In genomic region chr14:55760156-55760555, GRCm38 (mm10) we compare ENCODE assay signal across 8 mouse cellular contexts. TPM values are rescaled to one million over a fixed set of nuclear protein-coding genes. Genes with fewer than 3 reads are reported as not detected.
DNase-seq lines count a peak whose midpoint lies in the region; ATAC-seq and TF ChIP-seq lines count a peak whose summit lies in the region.
"Not testable (repeated sequence)": the region's sequence is repeated elsewhere in the genome, so short reads cannot be mapped to it uniquely, and the experiment has no call there.

No protein-coding gene starts in this region.

- WGBS in intestine, postnatal 0 days = under 1% methylated on average over 5 of the region's 6 CpGs
- 3% methylated on average over 6 of the region's 6 CpGs for WGBS in midbrain, embryonic 11.5 days

- not testable (repeated sequence) for H3K4me1 ChIP-seq in intestine, postnatal 0 days (replicated peaks; ENCODE audit: control insufficient read depth, insufficient read depth, low read length); midbrain, embryonic 11.5 days (ENCODE audit: control insufficient read depth, insufficient read depth, low read length)

- H3K27me3 ChIP-seq in intestine, postnatal 0 days (replicated peaks; ENCODE audit: control insufficient read depth, insufficient read depth, low read length) = not testable (repeated sequence)
- peaks cover 38% of the 10 kb centered on the region for H3K27me3 ChIP-seq in midbrain, embryonic 11.5 days (ENCODE audit: control insufficient read depth, insufficient read depth, low read length)

- intact Hi-C loops in left cerebral cortex, postnatal 25 days (cut with DNase I) = not testable (repeated sequence)

- H3K36me3 ChIP-seq in intestine, postnatal 0 days (ENCODE audit: control insufficient read depth, insufficient read depth) = peaks cover 15% of the 10 kb centered on the region
- H3K36me3 ChIP-seq in midbrain, embryonic 11.5 days (ENCODE audit: control insufficient read depth, insufficient read depth, low read length) = not testable (repeated sequence)

- ATAC-seq in intestine, postnatal 0 days = not testable (repeated sequence)
- peak; percentile 38; the same call in 1 of the 2 replicates for ATAC-seq in midbrain, embryonic 11.5 days (ENCODE audit: low FRiP score)

- peak overlapping the region; percentile 41; the same call in 1 of the 2 replicates for H3K27ac ChIP-seq in intestine, postnatal 0 days (ENCODE audit: low read depth, low read length)
- H3K27ac ChIP-seq in midbrain, embryonic 11.5 days (ENCODE audit: low read depth, low read length) = not testable (repeated sequence)

- not testable (repeated sequence) for H3K9ac ChIP-seq in intestine, postnatal 0 days (ENCODE audit: low read depth, low read length); midbrain, embryonic 11.5 days (ENCODE audit: low read length)

- TF ChIP-seq CTCF in intestine, postnatal 0 days (IDR thresholded peaks at IDR 0.05; ENCODE audit: low read depth) = peak; percentile 83

- peak overlapping the region; percentile 59 for H3K4me2 ChIP-seq in intestine, postnatal 0 days (replicated peaks; ENCODE audit: low read depth)
- H3K4me2 ChIP-seq in midbrain, embryonic 11.5 days = peak overlapping the region; percentile 15; the same call in 1 of the 2 replicates

- not testable (repeated sequence) for H3K9me3 ChIP-seq in intestine, postnatal 0 days (ENCODE audit: control insufficient read depth); midbrain, embryonic 11.5 days (ENCODE audit: control insufficient read depth, low read length)

- peak overlapping the region; percentile 17; the same call in 1 of the 2 replicates for H3K4me3 ChIP-seq in intestine, postnatal 0 days (ENCODE audit: low read depth, low read length)
- not testable (repeated sequence) for H3K4me3 ChIP-seq in midbrain, embryonic 11.5 days (ENCODE audit: low read depth, low read length)

- peak; percentile 81 for DNase-seq in adrenal gland, adult 2 months
- DNase-seq in embryo, embryonic 9.5 days (ENCODE audit: extremely low spot score) = peak; percentile 85
- DNase-seq in heart, adult 11 months = peak; percentile 97
- peak; percentile 85 to 88 for DNase-seq in left cerebral cortex, postnatal 25 days (ENCODE audit: low spot score in 2 of 2)
- peak; percentile 98 for DNase-seq in midbrain, embryonic 11.5 days (ENCODE audit: low spot score, missing footprints)
- DNase-seq in right cerebral cortex, postnatal 36 days (ENCODE audit: low spot score in 2 of 2) = peak; percentile 69 to 75
- DNase-seq in urinary bladder, postnatal 36 days (ENCODE audit: low spot score in 2 of 2) = peak; percentile 79 to 82

RNA-seq across cellular contexts. Expression of gene Ltb4r2, which starts 1.1 kb away (rescaled TPM):
- under 1 TPM in 1 of 2 experiments, not detected in 1; 0.14 TPM for total RNA-seq in adrenal gland, adult 2 months (2021)
- 0.39 TPM in 1 of 2 replicates, not detected in the other for polyA plus RNA-seq in adrenal gland, adult 2 months (2012; rRNA removed)
- polyA plus RNA-seq in intestine, postnatal 0 days (2015; fragmentation: Nextera tagmentation; extraction: Ambion mirVana) = 6.7 and 9.0 TPM in 2 replicates
- under 1 TPM; 0.25 to 0.32 TPM for total RNA-seq in left cerebral cortex, postnatal 25 days (2021)
- 0.12 and 0.40 TPM in 2 replicates for polyA plus RNA-seq in midbrain, embryonic 11.5 days (2014; fragmentation: Nextera tagmentation; extraction: Ambion mirVana)

RNA-seq across cellular contexts. Expression of gene Cideb, which starts 1.9 kb away (rescaled TPM):
- 1 to 10 TPM; 1.2 to 1.7 TPM for total RNA-seq in adrenal gland, adult 2 months (2021)
- polyA plus RNA-seq in adrenal gland, adult 2 months (2012; rRNA removed) = 0.70 and 0.74 TPM in 2 replicates
- 366 and 385 TPM in 2 replicates for polyA plus RNA-seq in intestine, postnatal 0 days (2015; fragmentation: Nextera tagmentation; extraction: Ambion mirVana)
- 1 to 10 TPM; 1.6 to 2.3 TPM for total RNA-seq in left cerebral cortex, postnatal 25 days (2021)
- polyA plus RNA-seq in midbrain, embryonic 11.5 days (2014; fragmentation: Nextera tagmentation; extraction: Ambion mirVana) = 0.18 and 0.22 TPM in 2 replicates

RNA-seq across cellular contexts. Expression of gene Ltb4r1, which starts 5.6 kb away (rescaled TPM):
- total RNA-seq in adrenal gland, adult 2 months (2021) = under 1 TPM in 1 of 2 experiments, not detected in 1; 0.76 TPM
- 1.4 and 1.7 TPM in 2 replicates for polyA plus RNA-seq in adrenal gland, adult 2 months (2012; rRNA removed)
- 3.8 and 4.1 TPM in 2 replicates for polyA plus RNA-seq in intestine, postnatal 0 days (2015; fragmentation: Nextera tagmentation; extraction: Ambion mirVana)
- total RNA-seq in left cerebral cortex, postnatal 25 days (2021) = under 1 TPM; 0.25 to 0.39 TPM
- not detected in 2 replicates for polyA plus RNA-seq in midbrain, embryonic 11.5 days (2014; fragmentation: Nextera tagmentation; extraction: Ambion mirVana)

RNA-seq across cellular contexts. Expression of gene Nop9, which starts 14.7 kb away (rescaled TPM):
- 10 to 100 TPM; 17.6 to 17.7 TPM for total RNA-seq in adrenal gland, adult 2 months (2021)
- 9.2 and 9.9 TPM in 2 replicates for polyA plus RNA-seq in adrenal gland, adult 2 months (2012; rRNA removed)
- 14.4 and 14.9 TPM in 2 replicates for polyA plus RNA-seq in intestine, postnatal 0 days (2015; fragmentation: Nextera tagmentation; extraction: Ambion mirVana)
- total RNA-seq in left cerebral cortex, postnatal 25 days (2021) = 10 to 100 TPM; 12.7 to 14.0 TPM
- 46.2 and 47.4 TPM in 2 replicates for polyA plus RNA-seq in midbrain, embryonic 11.5 days (2014; fragmentation: Nextera tagmentation; extraction: Ambion mirVana)

RNA-seq across cellular contexts. Expression of gene Dhrs1, which starts 14.7 kb away (rescaled TPM):
- 10 to 100 TPM; 70.7 to 93.5 TPM for total RNA-seq in adrenal gland, adult 2 months (2021)
- polyA plus RNA-seq in adrenal gland, adult 2 months (2012; rRNA removed) = 49.6 and 68.1 TPM in 2 replicates
- polyA plus RNA-seq in intestine, postnatal 0 days (2015; fragmentation: Nextera tagmentation; extraction: Ambion mirVana) = 466 and 476 TPM in 2 replicates
- 10 to 100 TPM; 79.2 to 88.7 TPM for total RNA-seq in left cerebral cortex, postnatal 25 days (2021)
- 69.5 and 70.5 TPM in 2 replicates for polyA plus RNA-seq in midbrain, embryonic 11.5 days (2014; fragmentation: Nextera tagmentation; extraction: Ambion mirVana)

Comparison
In these comparisons a context has a peak if more than half of its experiments do, and no peak if none do; other contexts are left out.
1. RNA of gene Cideb, which starts 1.9 kb away (polyA plus RNA-seq): 366 to 385 TPM in intestine, postnatal 0 days; 0.70 to 0.74 TPM in adrenal gland, adult 2 months and 0.18 to 0.22 TPM in midbrain, embryonic 11.5 days; every median in the first group is over 100 times any median in the second.
2. Peak in every context shown above with its lines, with median percentiles within 50 percentile points of each other: DNase-seq.